Mouse (Mus musculus) midbrain, postnatal 0 days (tissue): ENCODE measurements around the gene Sipa1. TPM values are rescaled to one million over a fixed set of nuclear protein-coding genes. Genes with fewer than 3 reads are reported as not detected.

ENCODE experiments used
- ATAC-seq: fragments of 200-750 bp; cut with Nextera tagmentation; 2 replicates; pipeline ENCODE4 v1.8.0; 2017; ENCODE audit warnings: moderate number of reproducible peaks, mild to moderate bottlenecking, moderate TSS enrichment, moderate library complexity; ENCODE audit not compliant: low FRiP score
- DNase-seq: peaks from one replicate; pipeline ENCODE4 v3.0.0-alpha.2; 2015; ENCODE audit warnings: low spot score
- H3K27ac ChIP-seq: fragments of 300-500 bp; sonication (generic); 2 replicates; pipeline ENCODE4 v1.5.1; 2014; ENCODE audit warnings: low read depth, mild to moderate bottlenecking, low read length, mixed read lengths
- H3K27me3 ChIP-seq: fragments of 300-500 bp; sonication (generic); 2 replicates; pipeline ENCODE4 v1.6.1; 2014; ENCODE audit warnings: low read length, control low read depth, mixed read lengths; ENCODE audit not compliant: insufficient read depth
- H3K36me3 ChIP-seq: fragments of 300-500 bp; sonication (generic); 2 replicates; pipeline ENCODE4 v1.6.1; 2014; ENCODE audit warnings: low read length, control low read depth, mixed read lengths; ENCODE audit not compliant: insufficient read depth
- H3K4me1 ChIP-seq: fragments of 300-500 bp; sonication (generic); 2 replicates; pipeline ENCODE4 v1.6.1; 2014; ENCODE audit warnings: mild to moderate bottlenecking, control low read depth, antibody characterized with exemption, low read length, mixed read lengths; ENCODE audit not compliant: insufficient read depth
- H3K4me2 ChIP-seq: fragments of 300-500 bp; sonication (generic); 2 replicates; pipeline ENCODE4 v1.6.1; 2014; ENCODE audit warnings: low read depth, mild to moderate bottlenecking, low read length, mixed read lengths; ENCODE audit not compliant: poor library complexity, severe bottlenecking
- H3K4me3 ChIP-seq: fragments of 300-500 bp; sonication (generic); 2 replicates; pipeline ENCODE4 v1.5.1; 2014; ENCODE audit warnings: low read depth, mild to moderate bottlenecking, low read length, moderate library complexity
- H3K9ac ChIP-seq: fragments of 300-500 bp; sonication (generic); replicated peaks from 2 replicates; pipeline ENCODE4 v1.6.1; 2014; ENCODE audit warnings: mild to moderate bottlenecking, low read length, moderate library complexity, mixed read lengths; ENCODE audit not compliant: poor library complexity, severe bottlenecking
- H3K9me3 ChIP-seq: fragments of 300-500 bp; sonication (generic); 2 replicates; pipeline ENCODE4 v1.6.1; 2016; ENCODE audit warnings: low read length, control low read depth
- CTCF ChIP-seq: IDR thresholded peaks from 2 replicates; pipeline ENCODE4 v1.5.1; 2016; ENCODE audit warnings: antibody characterized with exemption, mild to moderate bottlenecking
- WGBS: fragments of 180-500 bp; shearing (Covaris S2); extraction: QIAGEN DNeasy Blood & Tissue Kit; methylation state at CpG from one replicate; pipeline ENCODE4 v1.1.7; 2014; 5-methylcytosine and 5-hydroxymethylcytosine counted together
- polyA plus RNA-seq: library from polyadenylated mRNA; unstranded; fragments of >200 nt; fragmentation: Nextera tagmentation; extraction: Ambion mirVana; gene quantifications from 2 replicates; pipeline ENCODE4 v1.2.1, GENCODE M21; 2015
- total RNA-seq: library from RNA; depleted of rRNA; stranded (reverse); fragments of >200 nt; gene quantifications from 2 replicates; pipeline ENCODE4 v1.2.3, GENCODE M21; 2014

Sipa1 gene
- total and polyA plus RNA-seq, 2 experiments from 2014 or later, result 18.1 to 26.1 TPM

- H3K27ac ChIP-seq, result no peak overlapping the region
- 91% methylated on average over 13 of the region's 13 CpGs for WGBS
- no peak for ATAC-seq
- H3K4me2 ChIP-seq, result no peak overlapping the region
- no peak for TF ChIP-seq CTCF
- H3K9ac ChIP-seq, result no peak overlapping the region
- H3K9me3 ChIP-seq, result no peaks in the 10 kb centered on the region
- peaks cover 67% of the 10 kb centered on the region for H3K36me3 ChIP-seq
- no peaks in the 10 kb centered on the region for H3K27me3 ChIP-seq
- H3K4me1 ChIP-seq, result peaks cover 6% of the 10 kb centered on the region
- DNase-seq, result no peak
- no peak overlapping the region for H3K4me3 ChIP-seq
Measured at GRCm38 (mm10) chr19:5684985-5685384, 21.5 kb upstream of the Sipa1 start.

GRCm38 (mm10) chr19:5684236-5684635 is 20.7 kb upstream of the Sipa1 start:
- Histone ChIP-seq H3K4me1 (peaks cover 5% of the 10 kb centered on the region), H3K4me3 (no peak overlapping the region), H3K27ac (no peak overlapping the region), H3K36me3 (peaks cover 75% of the 10 kb centered on the region), H3K9ac (no peak overlapping the region), H3K27me3 (no peaks in the 10 kb centered on the region), H3K9me3 (no peaks in the 10 kb centered on the region), H3K4me2 (no peak overlapping the region)
- TF ChIP-seq CTCF, result no peak
- 95% methylated on average over 12 of the region's 12 CpGs for WGBS
- no peak for ATAC-seq
- DNase-seq, result no peak

- Histone ChIP-seq H3K27me3 (no peaks in the 10 kb centered on the region), H3K27ac (no peak overlapping the region), H3K9ac (no peak overlapping the region), H3K36me3 (peaks cover 89% of the 10 kb centered on the region), H3K4me1 (no peaks in the 10 kb centered on the region), H3K9me3 (no peaks in the 10 kb centered on the region), H3K4me3 (no peak overlapping the region), H3K4me2 (no peak overlapping the region)
- DNase-seq (no peak), ATAC-seq (no peak)
- 89% methylated on average over 4 of the region's 4 CpGs for WGBS
- no peak for TF ChIP-seq CTCF
Measured at GRCm38 (mm10) chr19:5680432-5680831, 16.9 kb upstream of the Sipa1 start.

- Histone ChIP-seq H3K4me1 (no peaks in the 10 kb centered on the region), H3K4me2 (no peak overlapping the region), H3K27me3 (no peaks in the 10 kb centered on the region), H3K27ac (no peak overlapping the region), H3K4me3 (no peak overlapping the region), H3K36me3 (peaks cover 75% of the 10 kb centered on the region), H3K9me3 (no peaks in the 10 kb centered on the region), H3K9ac (no peak overlapping the region)
- DNase-seq (no peak), ATAC-seq (no peak)
- no peak for TF ChIP-seq CTCF
- 91% methylated on average over 4 of the region's 4 CpGs for WGBS
Measured at GRCm38 (mm10) chr19:5668372-5668771, 4.9 kb upstream of the Sipa1 start.

- Histone ChIP-seq H3K4me1 (no peaks in the 10 kb centered on the region), H3K36me3 (peaks cover 55% of the 10 kb centered on the region), H3K27me3 (no peaks in the 10 kb centered on the region), H3K4me3 (no peak overlapping the region), H3K9ac (no peak overlapping the region), H3K27ac (no peak overlapping the region), H3K9me3 (no peaks in the 10 kb centered on the region), H3K4me2 (no peak overlapping the region)
- no peak for TF ChIP-seq CTCF
- 94% methylated on average over 18 of the region's 18 CpGs for WGBS
- DNase-seq (no peak), ATAC-seq (no peak)
Measured at GRCm38 (mm10) chr19:5666386-5666785, 2.9 kb upstream of the Sipa1 start.

- DNase-seq (no peak), ATAC-seq (no peak)
- Histone ChIP-seq H3K27ac (no peak overlapping the region), H3K9me3 (no peaks in the 10 kb centered on the region), H3K4me1 (no peaks in the 10 kb centered on the region), H3K9ac (no peak overlapping the region), H3K27me3 (no peaks in the 10 kb centered on the region), H3K4me2 (no peak overlapping the region), H3K4me3 (no peak overlapping the region), H3K36me3 (peaks cover 47% of the 10 kb centered on the region)
- TF ChIP-seq CTCF, result no peak
- 94% methylated on average over 15 of the region's 15 CpGs for WGBS
Measured at GRCm38 (mm10) chr19:5665465-5665864, 2.0 kb upstream of the Sipa1 start.
